Mouse (Mus musculus): Measurements from ENCODE around the gene Mindy4. TPM values are rescaled to one million over a fixed set of nuclear protein-coding genes. Genes with fewer than 3 reads are reported as not detected.

Gene Mindy4
- polyA plus RNA-seq, 1 experiment from 2014 or later, result 15.6 TPM

- H3K9me3 ChIP-seq (replicated peaks), result no peaks in the 10 kb centered on the region
- no peak overlapping the region for H3K9ac ChIP-seq
- no peak overlapping the region for H3K27ac ChIP-seq
- H3K27me3 ChIP-seq, result no peaks in the 10 kb centered on the region
- no peak for ATAC-seq (replicated peaks; ENCODE audit: low FRiP score)
- H3K4me1 ChIP-seq, result peaks cover 5% of the 10 kb centered on the region; the same call in 1 of the 2 replicates
- no peak overlapping the region for H3K4me3 ChIP-seq (replicated peaks)
- H3K36me3 ChIP-seq, result no peaks in the 10 kb centered on the region
- WGBS, result 81% methylated on average over 1 of the region's 1 CpGs
- H3K4me2 ChIP-seq, result no peak overlapping the region
Measured at GRCm38 (mm10) chr6:55362663-55363062, 159.5 kb downstream of the Mindy4 start.

GRCm38 (mm10) chr6:55367126-55367525 lies 163.9 kb downstream of the Mindy4 start:
- Histone ChIP-seq H3K36me3 (no peaks in the 10 kb centered on the region), H3K4me3 (replicated peaks) (no peak overlapping the region), H3K9me3 (replicated peaks) (no peaks in the 10 kb centered on the region), H3K4me1 (no peaks in the 10 kb centered on the region), H3K9ac (no peak overlapping the region), H3K27me3 (no peaks in the 10 kb centered on the region), H3K27ac (no peak overlapping the region), H3K4me2 (no peak overlapping the region)
- ATAC-seq (replicated peaks; ENCODE audit: low FRiP score), result no peak

Small RNAs within 50 kb of the gene (microRNA-seq; reads per million reads assigned to microRNA genes)
- gene Gm25458, result not detected

Other genes starting within 250 kb of the Mindy4 start
- 3.6 and 5.1 TPM in 2 replicates for gene Nod1, start 230.8 kb upstream of the Mindy4 start, polyA plus RNA-seq (2015; fragmentation: Nextera tagmentation; extraction: Ambion mirVana)
- 8.8 and 9.0 TPM in 2 replicates for gene Ggct, start 210.4 kb upstream of the Mindy4 start, polyA plus RNA-seq (2015; fragmentation: Nextera tagmentation; extraction: Ambion mirVana)
- gene Gars, start 165.4 kb upstream of the Mindy4 start, polyA plus RNA-seq (2015; fragmentation: Nextera tagmentation; extraction: Ambion mirVana), result 138 and 141 TPM in 2 replicates
- 0.13 and 0.26 TPM in 2 replicates for gene Crhr2, start 70.4 kb upstream of the Mindy4 start, polyA plus RNA-seq (2015; fragmentation: Nextera tagmentation; extraction: Ambion mirVana)
- 5.9 and 6.1 TPM in 2 replicates for gene Inmt, start 28.3 kb upstream of the Mindy4 start, polyA plus RNA-seq (2015; fragmentation: Nextera tagmentation; extraction: Ambion mirVana)
- gene Aqp1, start 133.0 kb downstream of the Mindy4 start, polyA plus RNA-seq (2015; fragmentation: Nextera tagmentation; extraction: Ambion mirVana), result 29.9 and 38.4 TPM in 2 replicates
- 0.05 TPM in 1 of 2 replicates, not detected in the other for gene Ghrhr, start 172.9 kb downstream of the Mindy4 start, polyA plus RNA-seq (2015; fragmentation: Nextera tagmentation; extraction: Ambion mirVana)
- 3.1 and 3.4 TPM in 2 replicates for gene Adcyap1r1, start 248.6 kb downstream of the Mindy4 start, polyA plus RNA-seq (2015; fragmentation: Nextera tagmentation; extraction: Ambion mirVana)